8 mouse cellular contexts compared by ENCODE assay signal in the genomic region with DNA sequence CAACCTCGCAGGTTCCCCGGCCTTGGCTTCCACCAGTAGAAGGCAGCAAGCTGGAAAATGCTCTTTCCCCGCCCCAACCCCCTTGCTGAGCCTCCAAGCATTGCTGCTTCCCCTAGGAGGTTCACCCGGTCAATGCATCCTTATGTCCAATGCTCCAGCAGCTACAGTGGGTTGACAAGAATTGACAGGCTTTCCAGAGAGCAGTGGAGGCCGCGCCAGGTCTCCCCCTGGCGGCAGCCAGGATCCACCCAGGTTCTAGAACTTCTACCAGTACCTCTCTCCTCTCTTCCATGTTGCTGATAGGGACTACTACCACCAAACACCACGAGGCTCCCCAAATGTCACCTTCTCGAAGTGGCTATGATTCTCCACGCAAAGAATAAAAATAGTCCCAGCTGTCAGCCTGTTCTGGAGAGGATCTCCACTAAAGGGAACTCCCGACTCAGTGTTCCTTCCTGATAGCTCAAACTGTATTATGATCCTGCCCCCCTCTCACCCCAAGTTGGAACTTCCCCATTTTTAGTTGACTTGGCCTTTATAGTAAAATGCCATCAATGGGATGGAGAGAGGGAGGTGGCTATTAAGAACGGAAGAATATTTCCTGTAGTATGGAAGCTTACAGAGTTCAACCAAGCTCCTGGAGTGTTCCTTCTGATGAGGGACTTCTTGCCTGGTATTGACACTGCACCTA. TPM values are rescaled to one million over a fixed set of nuclear protein-coding genes. Genes with fewer than 3 reads are reported as not detected.
A peak's percentile ranks its signal among the peaks of the same experiment; 100 is the strongest.
DNase-seq lines count a peak whose midpoint lies in the region; ATAC-seq and TF ChIP-seq lines count a peak whose summit lies in the region.

No protein-coding gene starts in this region.

- DNase-seq in forebrain, embryonic 11.5 days (ENCODE audit: low spot score), result peak; percentile 66
- peak; percentile 46 for DNase-seq in midbrain, embryonic 10.5 days (ENCODE audit: low spot score)
- peak; percentile 32 to 38 for DNase-seq in adrenal gland, postnatal 36 days
- DNase-seq in liver, adult 2 months (ENCODE audit: extremely low read depth, low read depth, low spot score), result no peak
- peak; percentile 12 for DNase-seq in thymus, postnatal 25 days
- DNase-seq in right cerebral cortex, postnatal 10 days (ENCODE audit: low spot score in 2 of 2), result no peak

- TF ChIP-seq CTCF in liver, adult 2 months (IDR thresholded peaks at IDR 0.05; ENCODE audit: low read depth, low read length), result peak; percentile 77

- no peak for ATAC-seq in forebrain, embryonic 11.5 days (replicated peaks; ENCODE audit: low FRiP score)
- no peak for ATAC-seq in forebrain, embryonic 13.5 days
- no peak for ATAC-seq in midbrain, embryonic 13.5 days

- no peaks in the 10 kb centered on the region for H3K27me3 ChIP-seq in forebrain, embryonic 11.5 days (ENCODE audit: control insufficient read depth, insufficient read depth, low read length)
- H3K27me3 ChIP-seq in forebrain, embryonic 13.5 days, result no peaks in the 10 kb centered on the region
- H3K27me3 ChIP-seq in midbrain, embryonic 10.5 days (ENCODE audit: low read depth, poor library complexity, severe bottlenecking), result no peaks in the 10 kb centered on the region
- no peaks in the 10 kb centered on the region for H3K27me3 ChIP-seq in midbrain, embryonic 13.5 days
- no peaks in the 10 kb centered on the region for H3K27me3 ChIP-seq in liver, adult 2 months (ENCODE audit: control insufficient read depth, insufficient read depth, low read length)

- no peaks in the 10 kb centered on the region for H3K79me2 ChIP-seq in liver, adult 2 months (ENCODE audit: control insufficient read depth, insufficient read depth, low read length)

- no peaks in the 10 kb centered on the region for H3K4me1 ChIP-seq in forebrain, embryonic 11.5 days (replicated peaks; ENCODE audit: control insufficient read depth, insufficient read depth, low read length)
- H3K4me1 ChIP-seq in forebrain, embryonic 13.5 days, result peaks cover 12% of the 10 kb centered on the region
- H3K4me1 ChIP-seq in midbrain, embryonic 10.5 days, result peaks cover 9% of the 10 kb centered on the region
- peaks cover 6% of the 10 kb centered on the region for H3K4me1 ChIP-seq in midbrain, embryonic 13.5 days (replicated peaks)
- H3K4me1 ChIP-seq in liver, adult 2 months (ENCODE audit: control insufficient read depth, insufficient read depth, low read length), result no peaks in the 10 kb centered on the region

- no peak overlapping the region for H3K27ac ChIP-seq in forebrain, embryonic 11.5 days (ENCODE audit: low read depth, low read length)
- no peak overlapping the region for H3K27ac ChIP-seq in forebrain, embryonic 13.5 days
- H3K27ac ChIP-seq in midbrain, embryonic 10.5 days (replicated peaks), result no peak overlapping the region
- H3K27ac ChIP-seq in midbrain, embryonic 13.5 days, result no peak overlapping the region
- H3K27ac ChIP-seq in liver, adult 2 months (replicated peaks; ENCODE audit: insufficient read depth, low read depth, low read length), result no peak overlapping the region

- H3K36me3 ChIP-seq in forebrain, embryonic 11.5 days (ENCODE audit: control insufficient read depth, insufficient read depth, low read length), result no peaks in the 10 kb centered on the region
- H3K36me3 ChIP-seq in forebrain, embryonic 13.5 days (ENCODE audit: poor library complexity, severe bottlenecking), result no peaks in the 10 kb centered on the region
- no peaks in the 10 kb centered on the region for H3K36me3 ChIP-seq in midbrain, embryonic 10.5 days
- H3K36me3 ChIP-seq in midbrain, embryonic 13.5 days, result no peaks in the 10 kb centered on the region
- H3K36me3 ChIP-seq in liver, adult 2 months (ENCODE audit: control insufficient read depth, insufficient read depth, low read length), result no peaks in the 10 kb centered on the region

- WGBS in forebrain, embryonic 11.5 days, result 47% methylated on average over 12 of the region's 12 CpGs
- 41% methylated on average over 12 of the region's 12 CpGs for WGBS in forebrain, embryonic 13.5 days
- WGBS in midbrain, embryonic 10.5 days, result 39% methylated on average over 12 of the region's 12 CpGs
- 41% methylated on average over 12 of the region's 12 CpGs for WGBS in midbrain, embryonic 13.5 days
- 42% methylated on average over 12 of the region's 12 CpGs for WGBS in liver, adult 2 months

- no peaks in the 10 kb centered on the region for H3K9me3 ChIP-seq in forebrain, embryonic 11.5 days (ENCODE audit: control insufficient read depth, low read length)
- H3K9me3 ChIP-seq in forebrain, embryonic 13.5 days (replicated peaks), result no peaks in the 10 kb centered on the region
- H3K9me3 ChIP-seq in midbrain, embryonic 10.5 days (replicated peaks), result no peaks in the 10 kb centered on the region
- no peaks in the 10 kb centered on the region for H3K9me3 ChIP-seq in midbrain, embryonic 13.5 days

- no peak overlapping the region for H3K9ac ChIP-seq in forebrain, embryonic 11.5 days (ENCODE audit: low read length)
- no peak overlapping the region for H3K9ac ChIP-seq in forebrain, embryonic 13.5 days
- no peak overlapping the region for H3K9ac ChIP-seq in midbrain, embryonic 13.5 days (replicated peaks)
- H3K9ac ChIP-seq in liver, adult 2 months (ENCODE audit: low read depth, low read length), result no peak overlapping the region

- no peak overlapping the region for H3K4me2 ChIP-seq in forebrain, embryonic 11.5 days (ENCODE audit: low read depth, low read length, severe bottlenecking)
- H3K4me2 ChIP-seq in forebrain, embryonic 13.5 days, result no peak overlapping the region
- H3K4me2 ChIP-seq in midbrain, embryonic 13.5 days (replicated peaks), result no peak overlapping the region

- H3K4me3 ChIP-seq in forebrain, embryonic 11.5 days (ENCODE audit: low read depth, low read length), result no peak overlapping the region
- H3K4me3 ChIP-seq in forebrain, embryonic 13.5 days, result no peak overlapping the region
- H3K4me3 ChIP-seq in midbrain, embryonic 10.5 days, result no peak overlapping the region
- H3K4me3 ChIP-seq in midbrain, embryonic 13.5 days (replicated peaks), result no peak overlapping the region
- H3K4me3 ChIP-seq in liver, adult 2 months (ENCODE audit: insufficient read depth, low read depth, low read length), result no peak overlapping the region

- no peak for TF ChIP-seq POLR2A in liver, adult 2 months (IDR thresholded peaks at IDR 0.05; ENCODE audit: extremely low read depth, insufficient read depth, low read length)

RNA-seq across cellular contexts. Expression of a gene that starts 30.8 kb away (rescaled TPM):
- 36.5 and 41.1 TPM in 2 replicates for polyA plus RNA-seq in forebrain, embryonic 11.5 days (2014; fragmentation: Nextera tagmentation; extraction: Ambion mirVana)
- polyA plus RNA-seq in forebrain, embryonic 13.5 days (2015; fragmentation: Nextera tagmentation; extraction: Ambion mirVana), result 19.3 and 20.9 TPM in 2 replicates
- 23.4 and 26.0 TPM in 2 replicates for polyA plus RNA-seq in midbrain, embryonic 10.5 days (2016; fragmentation: Nextera tagmentation; extraction: Ambion mirVana)
- polyA plus RNA-seq in midbrain, embryonic 13.5 days (2015; fragmentation: Nextera tagmentation; extraction: Ambion mirVana), result 21.3 and 23.4 TPM in 2 replicates
- 10 to 100 TPM; 42.3 to 44.7 TPM for total RNA-seq in adrenal gland, postnatal 36 days (2021)
- total RNA-seq in liver, adult 2 months (2014; rRNA removed), result 28.1 and 38.2 TPM in 2 replicates
- 12.1 and 12.2 TPM in 2 replicates for polyA plus RNA-seq in liver, adult 2 months (2012; rRNA removed)

Comparison
In these comparisons a context has a peak if more than half of its experiments do, and no peak if none do; other contexts are left out.
1. DNase-seq: peak in forebrain, embryonic 11.5 days (single experiment), midbrain, embryonic 10.5 days (single experiment), adrenal gland, postnatal 36 days (2 of 2) and thymus, postnatal 25 days (single experiment); none in liver, adult 2 months (single experiment) and right cerebral cortex, postnatal 10 days (0 of 2).